Mouse (Mus musculus) adipocyte (in vitro differentiated cells): ENCODE measurements around the gene Tmtc1.
A peak's percentile ranks its signal among the peaks of the same experiment; 100 is the strongest.

Source experiments
- DNase-seq: peaks from one replicate; pipeline ENCODE4 v3.0.0-alpha.2; 2016; ENCODE audit warnings: low spot score

Tmtc1 gene

DNA sequence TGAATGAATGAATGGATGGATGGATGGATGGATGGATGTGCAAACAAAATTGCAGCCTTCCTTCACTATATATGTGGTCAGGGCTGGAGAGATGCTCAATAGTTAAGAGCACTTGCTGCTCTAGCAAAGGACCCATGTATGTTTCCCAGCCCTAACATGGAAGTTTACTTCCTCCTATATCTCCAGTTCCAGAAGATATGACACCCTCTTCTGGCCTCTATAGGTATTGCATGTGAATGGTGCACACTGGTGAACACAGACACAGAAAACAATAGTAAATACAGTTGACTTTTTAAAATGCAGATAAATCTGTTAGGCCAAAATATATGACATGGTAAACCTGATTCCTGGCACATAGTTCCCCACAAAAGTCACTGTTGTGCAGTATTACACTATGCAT is 73.0 kb downstream of the Tmtc1 start:
- DNase-seq: no peak

- DNase-seq: no peak
Measured at GRCm38 (mm10) chr6:148367094-148367539, 77.1 kb downstream of the Tmtc1 start.

GRCm38 (mm10) chr6:148366629-148367028 is 77.6 kb downstream of the Tmtc1 start:
- DNase-seq: no peak

DNA sequence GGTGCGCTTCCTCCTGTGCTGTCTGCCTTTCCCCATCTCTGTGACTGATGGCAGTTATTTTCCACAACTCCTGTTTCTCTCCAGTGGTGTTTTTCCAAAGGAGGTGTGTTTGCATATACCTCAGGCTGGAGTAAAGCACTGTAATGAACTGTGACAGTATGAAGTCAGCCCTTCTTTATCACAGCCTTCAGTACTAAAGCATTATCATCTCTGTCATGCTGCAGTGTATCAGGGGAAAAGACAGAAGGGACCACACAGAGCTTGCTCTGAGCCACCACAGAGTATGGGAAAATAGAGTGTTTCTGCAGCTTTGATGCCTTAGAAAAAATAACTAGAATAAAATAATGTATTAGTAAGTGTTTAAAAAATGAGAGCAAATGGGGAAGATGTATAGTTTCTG is 81.0 kb downstream of the Tmtc1 start:
- DNase-seq: no peak

GRCm38 (mm10) chr6:148362475-148362874 is 81.7 kb downstream of the Tmtc1 start:
- DNase-seq: no peak

DNA sequence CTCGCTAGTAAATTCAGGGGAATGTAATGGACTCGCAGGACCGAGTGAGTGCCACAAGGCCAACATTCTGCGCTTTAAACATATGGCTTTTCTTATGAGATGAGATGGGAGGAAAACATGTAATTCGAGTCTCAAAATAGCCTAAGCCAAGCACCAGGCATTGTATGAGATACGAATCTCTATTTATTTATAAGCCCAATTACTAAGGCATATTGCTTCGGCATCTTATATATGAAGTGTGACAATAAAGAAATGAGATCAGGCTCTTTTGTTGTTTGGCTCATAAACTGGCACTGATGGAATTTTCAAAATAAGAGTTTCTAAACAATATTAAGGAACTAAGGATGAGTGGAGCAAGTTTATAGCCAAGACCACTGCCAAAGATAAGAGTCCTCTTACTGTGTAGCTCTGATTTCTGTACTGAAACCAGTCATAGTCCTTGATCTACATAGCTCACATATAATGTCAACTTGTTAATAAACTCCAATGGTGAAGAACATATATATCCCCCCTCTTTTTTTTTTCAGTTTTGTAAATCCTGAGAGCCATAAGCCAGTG is 84.8 kb downstream of the Tmtc1 start:
- DNase-seq: no peak

DNA sequence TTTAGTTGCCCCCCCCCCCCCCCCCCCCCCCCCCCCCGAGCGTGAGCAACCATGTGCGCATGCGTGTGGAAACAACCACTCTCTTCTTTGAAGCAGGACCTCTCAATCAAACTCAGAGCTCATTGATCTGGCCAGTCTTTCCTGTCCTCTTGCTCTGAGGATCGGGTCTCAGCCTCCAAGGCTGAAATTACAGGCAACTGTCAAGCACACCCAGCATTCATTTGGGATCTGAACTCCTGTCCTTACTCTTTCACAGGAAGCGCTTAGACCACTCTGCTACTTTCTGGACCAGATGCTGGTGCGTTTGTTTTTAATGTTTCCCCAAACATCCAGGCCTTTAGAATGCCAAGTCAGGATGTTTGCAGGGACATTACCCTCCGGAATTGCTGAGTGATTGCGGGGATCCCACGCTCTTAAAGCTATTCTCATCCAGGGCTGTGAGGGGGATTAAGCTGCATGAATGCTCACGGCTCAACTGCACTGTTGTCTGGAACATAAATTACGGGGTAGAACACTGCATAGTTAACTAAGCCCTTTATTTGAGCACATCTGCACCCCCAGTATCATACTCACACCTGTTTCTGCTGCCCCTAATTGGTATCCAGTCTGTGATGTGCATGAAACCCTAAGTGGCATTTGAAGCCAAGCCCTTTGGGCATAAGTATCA is 85.5 kb downstream of the Tmtc1 start:
- DNase-seq: no peak

DNA sequence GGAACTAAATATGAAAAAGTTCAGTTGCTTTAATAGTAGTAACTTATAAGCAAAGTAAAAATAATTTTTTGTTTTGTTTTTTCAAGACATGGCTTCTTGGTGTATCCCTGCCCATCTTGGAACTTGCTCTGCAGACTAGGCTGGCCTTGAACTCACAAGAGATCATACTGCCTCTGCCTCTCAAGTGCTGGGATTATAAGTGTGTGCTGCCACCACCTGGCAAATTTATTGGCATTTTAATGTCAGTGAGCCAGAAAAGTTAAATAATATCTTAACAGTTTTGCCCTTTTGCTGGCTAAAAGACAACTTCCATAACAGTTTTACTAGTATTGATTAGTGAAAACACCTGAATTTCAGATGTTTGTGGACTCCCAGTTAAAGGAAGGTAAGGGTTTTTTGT is 88.0 kb downstream of the Tmtc1 start:
- DNase-seq: no peak

GRCm38 (mm10) chr6:148354509-148355474 is 89.4 kb downstream of the Tmtc1 start:
- DNase-seq: no peak

DNA sequence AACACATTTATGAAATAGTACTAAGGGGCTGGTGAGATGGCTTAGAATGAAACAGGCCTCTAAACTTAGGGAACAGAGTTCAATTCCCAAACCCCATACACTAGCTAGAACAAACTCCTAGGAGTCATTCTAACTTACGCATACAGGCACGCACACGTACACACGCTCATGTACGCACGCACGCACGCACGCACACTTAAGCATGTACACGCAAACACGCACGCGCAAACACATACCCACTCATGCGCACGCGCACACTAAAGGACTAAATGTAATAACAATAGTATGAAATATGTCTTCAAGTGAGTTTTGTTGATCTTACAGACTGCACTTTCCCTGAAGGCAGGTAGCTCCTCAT is 90.1 kb downstream of the Tmtc1 start:
- no peak for DNase-seq

DNA sequence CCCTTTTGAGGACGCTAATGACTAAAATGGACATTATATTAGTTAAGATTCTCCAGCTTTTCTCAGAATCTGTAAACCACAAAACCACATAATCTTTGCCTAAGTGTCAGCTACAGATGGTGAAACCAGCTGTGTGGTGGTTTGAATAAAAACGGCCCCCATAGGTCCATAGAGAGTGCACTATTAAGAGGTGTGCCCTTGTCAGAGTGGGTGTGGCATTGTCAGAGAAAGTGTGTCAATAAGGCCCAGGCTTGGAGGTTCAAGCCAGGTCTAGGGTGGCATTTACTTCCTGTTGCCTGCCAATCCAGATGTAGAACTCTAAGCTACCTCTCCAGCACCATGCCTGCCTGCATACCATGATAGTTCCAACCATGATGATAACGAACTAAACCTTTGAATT is 99.2 kb downstream of the Tmtc1 start:
- DNase-seq: no peak

GRCm38 (mm10) chr6:148342191-148342590 is 102.0 kb downstream of the Tmtc1 start:
- DNase-seq: no peak

- no peak for DNase-seq
Measured at GRCm38 (mm10) chr6:148341765-148342164, 102.4 kb downstream of the Tmtc1 start.

- no peak for DNase-seq
Measured at GRCm38 (mm10) chr6:148338326-148338957, 105.7 kb downstream of the Tmtc1 start.

GRCm38 (mm10) chr6:148336290-148336955 is 107.8 kb downstream of the Tmtc1 start:
- peak; percentile 74 for DNase-seq

GRCm38 (mm10) chr6:148331916-148332315 is 112.3 kb downstream of the Tmtc1 start:
- no peak for DNase-seq

GRCm38 (mm10) chr6:148329976-148330375 is 114.2 kb downstream of the Tmtc1 start:
- DNase-seq: no peak

DNA sequence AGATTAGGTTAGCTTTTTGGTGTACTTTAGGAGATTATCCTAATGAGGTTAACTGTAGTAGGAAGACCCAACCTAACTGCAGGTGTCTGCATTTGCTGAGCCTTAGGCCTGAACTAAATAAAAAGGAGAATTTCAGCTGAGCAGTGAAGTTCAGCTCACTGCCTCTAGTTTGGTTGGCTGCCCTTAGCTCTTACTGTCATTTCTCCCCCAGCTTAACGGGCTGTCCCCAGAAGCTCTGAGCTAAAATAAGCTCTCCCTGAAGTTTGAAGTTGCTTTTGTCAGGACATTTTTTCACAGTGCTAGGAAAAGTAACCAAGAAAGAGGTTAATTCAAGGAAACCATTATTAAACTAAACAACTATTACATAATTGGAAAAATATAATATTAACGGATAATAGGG is 115.3 kb downstream of the Tmtc1 start:
- DNase-seq: no peak

- DNase-seq: no peak
Measured at GRCm38 (mm10) chr6:148328130-148328529, 116.1 kb downstream of the Tmtc1 start.

GRCm38 (mm10) chr6:148318736-148319135 is 125.5 kb downstream of the Tmtc1 start:
- no peak for DNase-seq

GRCm38 (mm10) chr6:148315571-148316080 is 128.6 kb downstream of the Tmtc1 start:
- no peak for DNase-seq

GRCm38 (mm10) chr6:148315106-148315505 is 129.1 kb downstream of the Tmtc1 start:
- DNase-seq: no peak
